Mouse (Mus musculus) lung, postnatal 0 days (tissue): Measurements from ENCODE around the gene March5. TPM values are rescaled to one million over a fixed set of nuclear protein-coding genes. Genes with fewer than 3 reads are reported as not detected.

Experiments used
- ATAC-seq: fragments of 200-750 bp; cut with Nextera tagmentation; 2 replicates; pipeline ENCODE4 v1.8.0; 2017; ENCODE audit warnings: moderate library complexity
- DNase-seq: peaks from one replicate; pipeline ENCODE4 v3.0.0-alpha.2; 2016; ENCODE audit warnings: low spot score
- H3K27ac ChIP-seq: fragments of 300-500 bp; sonication (generic); 2 replicates; pipeline ENCODE4 v1.5.1; 2014; ENCODE audit warnings: antibody characterized with exemption, mild to moderate bottlenecking, low read length, mixed read lengths
- H3K27me3 ChIP-seq: fragments of 300-500 bp; sonication (generic); replicated peaks from 2 replicates; pipeline ENCODE4 v1.6.1; 2014; ENCODE audit warnings: low read length, mixed read lengths; ENCODE audit not compliant: insufficient read depth
- H3K36me3 ChIP-seq: fragments of 300-500 bp; sonication (generic); 2 replicates; pipeline ENCODE4 v1.6.1; 2014; ENCODE audit warnings: low read length, mixed read lengths; ENCODE audit not compliant: insufficient read depth
- H3K4me1 ChIP-seq: fragments of 300-500 bp; sonication (generic); 2 replicates; pipeline ENCODE4 v1.6.1; 2014; ENCODE audit warnings: antibody characterized with exemption, low read depth, low read length, mixed read lengths; ENCODE audit not compliant: insufficient read depth
- H3K4me2 ChIP-seq: fragments of 300-500 bp; sonication (generic); replicated peaks from 2 replicates; pipeline ENCODE4 v1.6.1; 2014; ENCODE audit warnings: low read depth, mild to moderate bottlenecking, low read length, moderate library complexity, mixed read lengths
- H3K4me3 ChIP-seq: fragments of 300-500 bp; sonication (generic); 2 replicates; pipeline ENCODE4 v1.5.1; 2014; ENCODE audit warnings: low read depth, low read length
- H3K9ac ChIP-seq: fragments of 300-500 bp; sonication (generic); replicated peaks from 2 replicates; pipeline ENCODE4 v1.6.1; 2014; ENCODE audit warnings: low read depth, mild to moderate bottlenecking
- H3K9me3 ChIP-seq: fragments of 300-500 bp; sonication (generic); 2 replicates; pipeline ENCODE4 v1.6.1; 2016; ENCODE audit warnings: low read length, mixed read lengths
- CTCF ChIP-seq: IDR thresholded peaks from 2 replicates; pipeline ENCODE4 v1.5.1; 2016; ENCODE audit warnings: antibody characterized with exemption, mild to moderate bottlenecking
- EP300 ChIP-seq: IDR thresholded peaks from 2 replicates; pipeline ENCODE4 v1.6.1; 2016; ENCODE audit warnings: antibody characterized with exemption, mild to moderate bottlenecking, control low read depth
- WGBS: fragments of 180-500 bp; shearing (Covaris S2); extraction: QIAGEN DNeasy Blood & Tissue Kit; methylation state at CpG from one replicate; pipeline ENCODE4 v1.1.7; 2014; 5-methylcytosine and 5-hydroxymethylcytosine counted together
- polyA plus RNA-seq: library from polyadenylated mRNA; unstranded; fragments of >200 nt; fragmentation: Nextera tagmentation; extraction: Ambion mirVana; gene quantifications from 2 replicates; pipeline ENCODE4 v1.2.1, GENCODE M21; 2015

Gene March5
- polyA plus RNA-seq, 1 experiment from 2014 or later: 83.1 TPM

GRCm38 (mm10) chr19:37265333-37266103 lies 58.2 kb downstream of the March5 start:
- TF ChIP-seq CTCF: peak; percentile 98
- no peak for TF ChIP-seq EP300
- Histone ChIP-seq H3K4me3 (no peak overlapping the region), H3K36me3 (no peaks in the 10 kb centered on the region), H3K4me2 (no peak overlapping the region), H3K9ac (no peak overlapping the region), H3K27me3 (no peaks in the 10 kb centered on the region), H3K4me1 (no peaks in the 10 kb centered on the region), H3K27ac (no peak overlapping the region), H3K9me3 (no peaks in the 10 kb centered on the region)
- WGBS: 31% methylated on average over 10 of the region's 10 CpGs
- ATAC-seq: peak; percentile 73
- peak; percentile 91 for DNase-seq

DNA sequence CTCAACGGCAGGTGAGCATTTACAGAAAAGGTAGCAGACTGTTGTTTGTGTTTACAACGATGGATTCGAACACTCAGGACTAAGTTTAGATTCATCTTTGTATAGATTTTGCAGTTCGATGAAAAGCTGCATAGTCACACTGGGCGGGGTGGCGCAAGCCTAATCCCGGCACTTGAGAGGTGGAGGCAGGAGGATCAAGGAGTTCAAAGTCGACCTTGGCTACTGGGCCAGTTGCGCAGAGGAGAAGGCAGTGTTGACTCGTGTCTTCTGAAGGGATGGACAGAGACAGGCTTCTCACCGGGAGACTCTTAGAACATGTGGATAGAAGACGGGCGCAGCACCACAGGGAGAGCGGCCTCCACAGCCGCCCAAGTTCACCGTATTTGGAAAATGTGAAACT lies 61.8 kb downstream of the March5 start:
- DNase-seq (no peak), ATAC-seq (no peak)
- no peaks in the 10 kb centered on the region for H3K9me3 ChIP-seq
- TF ChIP-seq EP300: no peak
- no peak for TF ChIP-seq CTCF
- no peaks in the 10 kb centered on the region for H3K27me3 ChIP-seq
- H3K4me3 ChIP-seq: no peak overlapping the region
- H3K36me3 ChIP-seq: no peaks in the 10 kb centered on the region
- no peaks in the 10 kb centered on the region for H3K4me1 ChIP-seq
- 90% methylated on average over 16 of the region's 16 CpGs for WGBS
- H3K27ac ChIP-seq: no peak overlapping the region
- H3K9ac ChIP-seq: no peak overlapping the region
- no peak overlapping the region for H3K4me2 ChIP-seq

Other genes with a start within 250 kb of the March5 start
- gene Cpeb3, start 1.1 kb downstream of the March5 start, polyA plus RNA-seq: 1.3 and 2.3 TPM in 2 replicates
- 15.6 and 19.7 TPM in 2 replicates for gene Ide, start 130.3 kb downstream of the March5 start, polyA plus RNA-seq
- gene Kif11, start 168.9 kb downstream of the March5 start, polyA plus RNA-seq: 2.1 and 3.2 TPM in 2 replicates
- gene Hhex, start 227.3 kb downstream of the March5 start, polyA plus RNA-seq: 23.4 and 30.6 TPM in 2 replicates